Mouse (Mus musculus) neural tube, postnatal 0 days (tissue): Measurements from ENCODE around the gene Apol9a. TPM values are rescaled to one million over a fixed set of nuclear protein-coding genes. Genes with fewer than 3 reads are reported as not detected.

Source experiments
- polyA plus RNA-seq: library from polyadenylated mRNA; unstranded; fragments of >200 nt; fragmentation: Nextera tagmentation; extraction: Ambion mirVana; gene quantifications from 2 replicates; pipeline ENCODE4 v1.2.1, GENCODE M21; 2015

Gene Apol9a
- polyA plus RNA-seq: 0.65 and 2.1 TPM in 2 replicates

GRCm38 (mm10) chr15:77411035-77411434 is at the start of gene Apol9a:
TSS of gene Apol9a (minus strand) at chr15:77411135.

DNA sequence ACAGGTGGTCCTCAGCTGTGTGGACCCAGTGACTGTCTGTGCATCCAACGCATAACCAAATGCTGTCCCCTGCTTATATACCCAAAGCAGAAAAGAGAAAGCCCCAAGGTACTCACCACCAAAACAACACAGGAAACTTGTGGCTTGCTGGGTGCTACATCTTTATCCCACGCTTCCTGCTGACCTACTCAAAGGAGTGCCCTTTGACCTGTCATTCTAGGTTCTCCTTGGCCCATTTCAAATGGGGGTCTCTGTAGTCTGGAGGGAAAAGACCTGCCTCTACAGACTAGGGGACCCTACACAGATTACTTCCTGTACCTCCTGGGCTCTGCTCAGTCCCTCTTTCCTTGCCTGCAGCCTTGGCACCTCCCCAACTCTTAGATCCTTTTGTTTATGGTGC is 36.5 kb upstream of the Apol9a start, which contains the start of gene Apol7b:
Gene Apol7b, minus strand, starts transcription at position 101 of the 400 bp plus-strand sequence.

DNA sequence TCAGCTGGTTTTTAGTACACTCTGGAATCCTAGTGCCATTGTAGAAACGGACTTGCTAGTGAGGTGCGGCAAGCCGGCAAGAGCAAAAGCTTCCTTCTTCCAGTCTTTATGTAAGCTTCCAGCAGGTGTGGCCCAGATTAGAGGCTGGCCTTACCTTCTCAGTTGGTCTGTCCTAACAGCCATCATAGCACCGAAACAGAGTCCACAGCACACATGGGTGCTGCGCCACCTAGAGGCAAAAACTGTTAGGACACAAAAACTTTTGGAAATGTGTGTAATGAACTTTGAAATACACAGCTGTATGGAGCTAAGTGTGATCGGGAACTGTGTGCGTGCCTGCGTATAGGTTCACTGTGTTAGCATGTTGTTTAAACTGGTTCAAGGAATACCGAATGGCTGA is 11.9 kb downstream of the Apol9a start, which contains the start of gene Apol7a:
Gene Apol7a, minus strand, starts transcription at position 84 of the 400 bp plus-strand sequence.

Other genes with a start within 250 kb of the Apol9a start
- gene Rbfox2, start 104.1 kb downstream of the Apol9a start, polyA plus RNA-seq: 59.2 and 80.5 TPM in 2 replicates
- not detected in 2 replicates for gene Apol7a, start 12.0 kb downstream of the Apol9a start, polyA plus RNA-seq
- gene Apol7b, start 36.4 kb upstream of the Apol9a start, polyA plus RNA-seq: not detected in 2 replicates
- not detected in 2 replicates for gene Apol10a, start 65.9 kb upstream of the Apol9a start, polyA plus RNA-seq
- gene Apol11a, start 97.1 kb upstream of the Apol9a start, polyA plus RNA-seq: not detected in 2 replicates
- gene Apol7c, start 122.2 kb upstream of the Apol9a start, polyA plus RNA-seq: not detected in 2 replicates
- gene 1700025B11Rik, start 150.8 kb upstream of the Apol9a start, polyA plus RNA-seq: not detected in 2 replicates
- 0.08 and 0.09 TPM in 2 replicates for gene Apol10b, start 185.0 kb upstream of the Apol9a start, polyA plus RNA-seq
- gene Gm36245, start 188.1 kb upstream of the Apol9a start, polyA plus RNA-seq: not detected in 2 replicates
- not detected in 2 replicates for gene Apol11b, start 232.2 kb upstream of the Apol9a start, polyA plus RNA-seq